In the genomic region with DNA sequence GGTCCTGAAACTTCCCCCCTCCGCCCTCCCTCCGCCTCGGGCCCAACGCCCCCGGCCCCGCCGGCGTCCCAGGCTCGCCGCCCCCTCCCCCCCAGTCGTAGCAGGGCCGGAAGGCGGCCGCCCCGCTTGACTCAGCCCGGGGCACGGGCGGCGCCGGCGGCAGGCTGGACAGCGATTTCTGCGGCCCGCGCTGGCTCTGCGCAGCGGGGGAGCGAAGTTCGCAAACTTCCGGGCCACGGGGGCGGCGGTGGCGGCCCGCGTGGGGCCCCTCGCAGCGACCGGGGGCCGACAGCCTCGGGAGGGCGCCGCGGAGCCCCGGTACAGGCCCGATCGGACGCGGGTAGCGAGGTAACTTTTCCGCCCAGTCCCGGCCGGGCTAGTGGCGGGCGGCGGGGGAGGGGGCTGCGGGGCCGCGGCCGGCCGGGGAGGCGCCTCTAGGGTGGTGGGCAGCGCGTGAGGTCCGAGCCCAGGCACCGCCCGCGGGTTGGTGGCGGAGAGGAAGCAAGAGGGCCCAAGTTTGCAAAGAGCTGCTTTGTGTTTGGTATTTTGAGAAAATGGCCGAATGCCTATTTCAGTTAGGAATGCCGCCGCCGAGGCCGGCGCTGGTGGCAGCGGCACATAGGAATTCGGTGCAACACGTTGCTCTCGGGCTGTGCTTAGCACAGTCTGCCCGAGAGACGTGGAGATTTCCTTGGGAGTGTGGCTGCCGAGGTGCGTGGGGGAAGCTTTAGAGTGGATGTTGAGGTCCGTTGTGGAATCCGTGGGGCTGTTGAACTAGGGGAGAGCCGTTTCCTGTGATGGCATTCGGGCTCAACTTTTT, we compare ENCODE assay signal across 8 mouse cellular contexts. TPM values are rescaled to one million over a fixed set of nuclear protein-coding genes. Genes with fewer than 3 reads are reported as not detected.
DNase-seq lines count a peak whose midpoint lies in the region; ATAC-seq and TF ChIP-seq lines count a peak whose summit lies in the region.

No protein-coding gene starts in this region.

- H3K27me3 ChIP-seq in cerebellum, adult 2 months (ENCODE audit: control insufficient read depth, insufficient read depth, low read length) = no peaks in the 10 kb centered on the region; the same call in 1 of the 2 replicates
- no peaks in the 10 kb centered on the region for H3K27me3 ChIP-seq in intestine, embryonic 16.5 days (replicated peaks; ENCODE audit: control insufficient read depth, insufficient read depth, low read length)
- no peaks in the 10 kb centered on the region for H3K27me3 ChIP-seq in liver, embryonic 11.5 days (replicated peaks; ENCODE audit: control insufficient read depth, insufficient read depth, low read length)
- no peaks in the 10 kb centered on the region for H3K27me3 ChIP-seq in midbrain, postnatal 0 days (ENCODE audit: insufficient read depth, low read length)
- no peaks in the 10 kb centered on the region for H3K27me3 ChIP-seq in splenic B cell, adult 2 months (ENCODE audit: control insufficient read depth, insufficient read depth, low read length, poor library complexity, severe bottlenecking)

- H3K4me1 ChIP-seq in cerebellum, adult 2 months (ENCODE audit: control insufficient read depth, insufficient read depth, low read length) = no peaks in the 10 kb centered on the region
- 0 out of 2 replicates have a peak, but pooled peaks cover 9% of the 10 kb centered on the region for H3K4me1 ChIP-seq in intestine, embryonic 16.5 days (ENCODE audit: control insufficient read depth, insufficient read depth, low read length)
- peaks cover 3% of the 10 kb centered on the region; the same call in 1 of the 2 replicates for H3K4me1 ChIP-seq in liver, embryonic 11.5 days (replicated peaks; ENCODE audit: control insufficient read depth, insufficient read depth, low read length)
- H3K4me1 ChIP-seq in midbrain, postnatal 0 days (ENCODE audit: insufficient read depth, low read length) = no peaks in the 10 kb centered on the region

- peak overlapping the region; percentile 66 for H3K4me2 ChIP-seq in intestine, embryonic 16.5 days (ENCODE audit: low read depth, low read length)
- H3K4me2 ChIP-seq in liver, embryonic 11.5 days = peak overlapping the region; percentile 78
- H3K4me2 ChIP-seq in midbrain, postnatal 0 days (ENCODE audit: low read depth, low read length, poor library complexity, severe bottlenecking) = peak overlapping the region; percentile 82

- ATAC-seq in granulocyte monocyte progenitor cell, adult 5-6 weeks (replicated peaks; ENCODE audit: poor library complexity, severe bottlenecking) = peak; percentile 16
- ATAC-seq in intestine, embryonic 16.5 days = peak; percentile 73
- ATAC-seq in liver, embryonic 11.5 days (replicated peaks; ENCODE audit: low FRiP score) = peak; percentile 60
- ATAC-seq in midbrain, postnatal 0 days (ENCODE audit: low FRiP score) = peak; percentile 73

- peak overlapping the region; percentile 60 for H3K4me3 ChIP-seq in cerebellum, adult 2 months (replicated peaks; ENCODE audit: insufficient read depth, low read depth, low read length)
- peak overlapping the region; percentile 91 for H3K4me3 ChIP-seq in intestine, embryonic 16.5 days (ENCODE audit: low read length)
- peak overlapping the region; percentile 89 for H3K4me3 ChIP-seq in liver, embryonic 11.5 days (ENCODE audit: low read depth, low read length)
- H3K4me3 ChIP-seq in midbrain, postnatal 0 days (ENCODE audit: low read depth, low read length) = peak overlapping the region; percentile 83

- TF ChIP-seq CTCF in cerebellum, adult 2 months (IDR thresholded peaks at IDR 0.05; ENCODE audit: borderline replicate concordance, insufficient read depth, low read depth, low read length) = no peak
- no peak for TF ChIP-seq CTCF in midbrain, postnatal 0 days (IDR thresholded peaks at IDR 0.05)

- DNase-seq in cerebellum, adult 2 months = peak; percentile 21 to 30
- DNase-seq in cerebellum, adult 9-10 months = no peak
- DNase-seq in embryo, embryonic 11 days = peak; percentile 78
- DNase-seq in liver, embryonic 11.5 days (ENCODE audit: low spot score) = peak; percentile 76
- peak; percentile 56 for DNase-seq in midbrain, postnatal 0 days (ENCODE audit: low spot score)
- peak; percentile 60 for DNase-seq in splenic B cell, adult 2 months (ENCODE audit: low read depth, low spot score)

- 1% methylated on average over 74 of the region's 87 CpGs for WGBS in cerebellum, adult 2 months
- WGBS in intestine, embryonic 16.5 days = 1% methylated on average over 76 of the region's 87 CpGs
- under 1% methylated on average over 70 of the region's 87 CpGs for WGBS in liver, embryonic 11.5 days
- under 1% methylated on average over 59 of the region's 87 CpGs for WGBS in midbrain, postnatal 0 days

- H3K9me3 ChIP-seq in intestine, embryonic 16.5 days (ENCODE audit: control insufficient read depth, low read length) = no peaks in the 10 kb centered on the region
- no peaks in the 10 kb centered on the region for H3K9me3 ChIP-seq in liver, embryonic 11.5 days (ENCODE audit: control insufficient read depth, low read length)
- no peaks in the 10 kb centered on the region for H3K9me3 ChIP-seq in midbrain, postnatal 0 days (ENCODE audit: low read length)

- peaks cover 9% of the 10 kb centered on the region for H3K36me3 ChIP-seq in intestine, embryonic 16.5 days (ENCODE audit: control insufficient read depth, insufficient read depth, low read length)
- H3K36me3 ChIP-seq in liver, embryonic 11.5 days (ENCODE audit: control insufficient read depth, insufficient read depth, low read length) = peaks cover 28% of the 10 kb centered on the region
- H3K36me3 ChIP-seq in midbrain, postnatal 0 days (ENCODE audit: insufficient read depth, low read length) = no peaks in the 10 kb centered on the region
- H3K36me3 ChIP-seq in splenic B cell, adult 2 months (ENCODE audit: control insufficient read depth, insufficient read depth, low read length, poor library complexity, severe bottlenecking) = peaks cover 6% of the 10 kb centered on the region; the same call in 1 of the 2 replicates

- TF ChIP-seq POLR2A in cerebellum, adult 2 months (IDR thresholded peaks at IDR 0.05; ENCODE audit: borderline replicate concordance, insufficient read depth, low read length) = no peak

- H3K9ac ChIP-seq in intestine, embryonic 16.5 days (ENCODE audit: low read depth, low read length) = peak overlapping the region; percentile 93
- peak overlapping the region; percentile 90 for H3K9ac ChIP-seq in liver, embryonic 11.5 days (ENCODE audit: low read depth, low read length)
- peak overlapping the region; percentile 65 for H3K9ac ChIP-seq in midbrain, postnatal 0 days (replicated peaks; ENCODE audit: low read length, poor library complexity, severe bottlenecking)

- no peak overlapping the region for H3K27ac ChIP-seq in cerebellum, adult 2 months (ENCODE audit: insufficient read depth, low read length)
- peak overlapping the region; percentile 97 for H3K27ac ChIP-seq in intestine, embryonic 16.5 days (ENCODE audit: low read length)
- H3K27ac ChIP-seq in liver, embryonic 11.5 days (ENCODE audit: low read depth, low read length) = peak overlapping the region; percentile 97
- peak overlapping the region; percentile 73 for H3K27ac ChIP-seq in midbrain, postnatal 0 days (ENCODE audit: low read depth, low read length)

RNA-seq across cellular contexts. Expression of a gene that starts 1.0 kb away (rescaled TPM):
- 2.9 and 3.2 TPM in 2 replicates for polyA plus RNA-seq in cerebellum, adult 2 months (2012; rRNA removed)
- 21.4 and 29.5 TPM in 2 replicates for total RNA-seq in granulocyte monocyte progenitor cell, adult 5-6 weeks (2014; fragmentation: Nextera tagmentation)
- total RNA-seq in granulocyte monocyte progenitor cell, adult 5-6 weeks (2017) = 46.3 and 49.3 TPM in 2 replicates
- 20.1 and 21.5 TPM in 2 replicates for polyA plus RNA-seq in intestine, embryonic 16.5 days (2015; fragmentation: Nextera tagmentation; extraction: Ambion mirVana)
- polyA plus RNA-seq in liver, embryonic 11.5 days (2014; fragmentation: Nextera tagmentation; extraction: Ambion mirVana) = 21.8 and 22.7 TPM in 2 replicates
- total RNA-seq in midbrain, postnatal 0 days (2014; rRNA removed) = 6.5 and 7.1 TPM in 2 replicates
- 2.8 TPM in 2 replicates for polyA plus RNA-seq in midbrain, postnatal 0 days (2015; fragmentation: Nextera tagmentation; extraction: Ambion mirVana)

RNA-seq across cellular contexts. Expression of a gene that starts 43.6 kb away (rescaled TPM):
- 24.8 and 25.2 TPM in 2 replicates for polyA plus RNA-seq in cerebellum, adult 2 months (2012; rRNA removed)
- total RNA-seq in granulocyte monocyte progenitor cell, adult 5-6 weeks (2014; fragmentation: Nextera tagmentation) = 46.2 and 54.2 TPM in 2 replicates
- 8.8 and 16.5 TPM in 2 replicates for total RNA-seq in granulocyte monocyte progenitor cell, adult 5-6 weeks (2017)
- polyA plus RNA-seq in intestine, embryonic 16.5 days (2015; fragmentation: Nextera tagmentation; extraction: Ambion mirVana) = 30.9 and 32.6 TPM in 2 replicates
- polyA plus RNA-seq in liver, embryonic 11.5 days (2014; fragmentation: Nextera tagmentation; extraction: Ambion mirVana) = 57.7 and 61.8 TPM in 2 replicates
- total RNA-seq in midbrain, postnatal 0 days (2014; rRNA removed) = 11.6 and 18.0 TPM in 2 replicates
- polyA plus RNA-seq in midbrain, postnatal 0 days (2015; fragmentation: Nextera tagmentation; extraction: Ambion mirVana) = 34.4 and 35.0 TPM in 2 replicates

RNA-seq across cellular contexts. Expression of a gene that starts 43.7 kb away (rescaled TPM):
- polyA plus RNA-seq in cerebellum, adult 2 months (2012; rRNA removed) = 46.4 and 49.7 TPM in 2 replicates
- 61.4 and 71.7 TPM in 2 replicates for total RNA-seq in granulocyte monocyte progenitor cell, adult 5-6 weeks (2014; fragmentation: Nextera tagmentation)
- total RNA-seq in granulocyte monocyte progenitor cell, adult 5-6 weeks (2017) = 136 and 140 TPM in 2 replicates
- polyA plus RNA-seq in intestine, embryonic 16.5 days (2015; fragmentation: Nextera tagmentation; extraction: Ambion mirVana) = 43.4 and 44.0 TPM in 2 replicates
- 70.0 and 81.3 TPM in 2 replicates for polyA plus RNA-seq in liver, embryonic 11.5 days (2014; fragmentation: Nextera tagmentation; extraction: Ambion mirVana)
- total RNA-seq in midbrain, postnatal 0 days (2014; rRNA removed) = 70.2 and 71.3 TPM in 2 replicates
- polyA plus RNA-seq in midbrain, postnatal 0 days (2015; fragmentation: Nextera tagmentation; extraction: Ambion mirVana) = 52.0 TPM in 2 replicates

RNA-seq across cellular contexts. Expression of a gene that starts 55.0 kb away (rescaled TPM):
- 0.21 TPM in 1 of 2 replicates, not detected in the other for polyA plus RNA-seq in cerebellum, adult 2 months (2012; rRNA removed)
- not detected in 2 replicates for total RNA-seq in granulocyte monocyte progenitor cell, adult 5-6 weeks (2014; fragmentation: Nextera tagmentation)
- total RNA-seq in granulocyte monocyte progenitor cell, adult 5-6 weeks (2017) = not detected in 2 replicates
- 1.2 and 1.5 TPM in 2 replicates for polyA plus RNA-seq in intestine, embryonic 16.5 days (2015; fragmentation: Nextera tagmentation; extraction: Ambion mirVana)
- 0.29 TPM in 1 of 2 replicates, not detected in the other for polyA plus RNA-seq in liver, embryonic 11.5 days (2014; fragmentation: Nextera tagmentation; extraction: Ambion mirVana)
- not detected in 2 replicates for total RNA-seq in midbrain, postnatal 0 days (2014; rRNA removed)
- 1.1 and 1.5 TPM in 2 replicates for polyA plus RNA-seq in midbrain, postnatal 0 days (2015; fragmentation: Nextera tagmentation; extraction: Ambion mirVana)

Comparison
In these comparisons a context has a peak if more than half of its experiments do, and no peak if none do; other contexts are left out.
1. ATAC-seq: peak in every context shown above with its lines; median percentile 73 in intestine, embryonic 16.5 days; 73 in midbrain, postnatal 0 days; 60 in liver, embryonic 11.5 days; 16 in granulocyte monocyte progenitor cell, adult 5-6 weeks.